Mouse (Mus musculus): ENCODE results near the gene Tpgs1. TPM values are rescaled to one million over a fixed set of nuclear protein-coding genes. Genes with fewer than 3 reads are reported as not detected.

Tpgs1 gene
- total RNA-seq, 2 experiments from 2014 or later = 15.5 to 18.0 TPM

DNA sequence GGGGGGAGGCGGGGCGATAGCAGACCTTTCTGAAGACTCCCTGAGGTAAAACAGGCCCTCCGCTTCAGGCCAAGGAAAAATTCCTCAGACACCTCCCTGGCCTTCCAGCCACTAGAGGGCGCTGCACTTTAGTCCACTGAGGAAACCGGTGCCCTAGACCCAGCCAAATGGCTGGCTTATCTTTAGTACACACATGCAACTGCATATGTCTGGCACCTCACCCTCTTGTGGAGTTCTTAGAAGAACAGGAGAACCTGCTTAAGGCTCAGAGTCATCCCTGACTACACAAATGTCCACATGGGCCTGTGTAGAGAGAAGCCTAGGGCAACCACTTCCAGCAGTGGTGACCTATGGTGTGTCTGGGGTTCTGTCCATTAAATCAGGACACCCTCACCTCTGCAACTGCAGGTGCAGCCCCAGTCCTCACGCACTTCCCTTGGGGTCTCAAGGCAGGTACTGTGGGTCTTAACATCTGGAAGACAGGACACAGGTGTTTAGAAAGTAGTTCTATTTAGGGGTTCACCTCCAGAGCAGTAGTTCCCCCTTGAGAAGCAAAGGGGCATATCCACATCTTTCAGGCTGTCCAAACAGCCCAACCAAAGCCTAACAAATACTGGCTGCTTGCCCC lies 43.4 kb downstream of the Tpgs1 start:
- peak; percentile 72 to 91 for DNase-seq

GRCm38 (mm10) chr10:79713163-79713562 lies 44.0 kb downstream of the Tpgs1 start:
- DNase-seq = no peak

GRCm38 (mm10) chr10:79714996-79715395 lies 45.8 kb downstream of the Tpgs1 start:
- DNase-seq = no peak

- no peak for DNase-seq
Observed at GRCm38 (mm10) chr10:79716254-79716987, 47.3 kb downstream of the Tpgs1 start, which contains the start of gene Hcn2. Gene Hcn2, plus strand, starts transcription at chr10:79716634.

DNA sequence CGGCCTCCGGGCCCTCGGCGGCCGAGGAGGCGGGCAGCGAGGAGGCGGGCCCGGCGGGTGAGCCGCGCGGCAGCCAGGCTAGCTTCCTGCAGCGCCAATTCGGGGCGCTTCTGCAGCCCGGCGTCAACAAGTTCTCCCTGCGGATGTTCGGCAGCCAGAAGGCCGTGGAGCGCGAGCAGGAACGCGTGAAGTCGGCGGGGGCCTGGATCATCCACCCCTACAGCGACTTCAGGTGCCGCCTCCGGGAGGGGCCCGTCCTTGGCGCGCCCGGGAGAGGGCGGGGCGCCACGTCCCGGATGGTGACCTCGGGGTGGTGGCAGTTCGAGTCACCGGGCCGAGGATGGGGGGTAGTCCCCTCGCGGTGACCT lies 47.8 kb downstream of the Tpgs1 start:
- DNase-seq = no peak

- DNase-seq = peak; percentile 58 to 88
Observed at GRCm38 (mm10) chr10:79717640-79718357, 48.6 kb downstream of the Tpgs1 start.

DNA sequence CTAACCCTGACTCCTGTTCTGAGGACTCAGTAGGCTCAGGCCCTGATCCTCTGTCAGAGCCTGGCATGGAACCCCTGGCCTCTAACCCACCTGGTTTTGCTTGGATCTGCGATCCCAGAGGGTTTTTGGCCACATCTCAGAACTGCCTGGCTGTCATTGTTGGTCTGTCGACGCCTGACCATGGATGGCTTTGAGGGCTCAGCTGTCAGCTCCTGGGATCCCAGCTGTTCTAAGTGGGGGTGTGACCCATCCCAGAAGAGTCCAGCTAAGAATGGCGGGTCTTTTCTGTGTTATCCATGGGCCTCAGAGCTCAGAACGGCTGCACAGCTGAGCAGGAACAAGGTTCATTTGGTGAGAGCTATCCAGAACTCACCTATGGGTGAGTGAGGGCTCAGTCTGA lies 51.9 kb downstream of the Tpgs1 start:
- no peak for DNase-seq

GRCm38 (mm10) chr10:79723047-79723446 lies 53.9 kb downstream of the Tpgs1 start:
- DNase-seq = peak in 1 of 2 experiments; percentile 45

DNA sequence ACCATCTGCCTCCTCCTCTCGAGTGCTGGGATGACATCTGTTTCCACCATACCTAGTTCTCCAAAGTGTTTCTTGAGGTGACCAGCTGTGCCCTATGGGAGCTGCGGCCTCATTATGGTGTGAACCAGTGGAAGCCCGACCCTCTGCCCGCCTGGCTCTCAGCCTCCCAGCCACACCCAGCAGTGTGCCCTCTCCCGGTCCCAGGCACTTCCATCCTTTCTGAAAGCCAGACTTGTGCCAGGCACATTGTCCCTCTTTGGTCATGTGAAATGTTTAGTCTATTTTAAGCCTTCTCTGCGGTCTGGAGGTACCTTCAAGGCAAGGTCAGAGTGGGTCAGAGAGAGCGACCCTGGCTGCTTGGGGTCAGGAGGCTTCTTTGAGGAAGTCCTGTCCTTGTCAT lies 54.5 kb downstream of the Tpgs1 start:
- DNase-seq = peak in 1 of 2 experiments; percentile 50

Other genes with a start within 250 kb of the Tpgs1 start
- gene Vmn2r83, start 200.6 kb upstream of the Tpgs1 start, total RNA-seq (2021) = not detected
- 1 to 10 TPM; 4.1 to 4.8 TPM for gene Plpp2, start 135.6 kb upstream of the Tpgs1 start, total RNA-seq (2021)
- 10 to 100 TPM; 14.4 to 19.0 TPM for gene Mier2, start 114.2 kb upstream of the Tpgs1 start, total RNA-seq (2021)
- gene Theg, start 82.0 kb upstream of the Tpgs1 start, total RNA-seq (2021) = not detected
- under 1 TPM in 1 of 2 experiments, not detected in 1; 0.10 TPM for gene C2cd4c, start 55.3 kb upstream of the Tpgs1 start, total RNA-seq (2021)
- 1 to 10 TPM; 1.3 to 1.5 TPM for gene Shc2, start 31.5 kb upstream of the Tpgs1 start, total RNA-seq (2021)
- gene Odf3l2, start 23.6 kb upstream of the Tpgs1 start, total RNA-seq (2021) = not detected
- gene Madcam1, start 4.8 kb upstream of the Tpgs1 start, total RNA-seq (2021) = under 1 TPM in 1 of 2 experiments, not detected in 1; 0.21 TPM
- gene Cdc34, start 12.8 kb downstream of the Tpgs1 start, total RNA-seq (2021) = 100 to 1,000 TPM; 213 to 227 TPM
- 1 to 10 TPM; 7.2 to 7.9 TPM for gene Gzmm, start 19.7 kb downstream of the Tpgs1 start, total RNA-seq (2021)
- gene Bsg, start 35.1 kb downstream of the Tpgs1 start, total RNA-seq (2021) = 1,000 to 10,000 TPM; 1,459 to 1,479 TPM
- 10 to 100 TPM; 14.8 to 15.1 TPM for gene Hcn2, start 47.3 kb downstream of the Tpgs1 start, total RNA-seq (2021)
- gene Polrmt, start 77.2 kb downstream of the Tpgs1 start, total RNA-seq (2021) = 10 to 100 TPM; 46.3 to 49.5 TPM
- not detected for gene Fgf22, start 85.7 kb downstream of the Tpgs1 start, total RNA-seq (2021)
- 10 to 100 TPM; 22.0 to 23.1 TPM for gene Rnf126, start 97.6 kb downstream of the Tpgs1 start, total RNA-seq (2021)
- 1 to 10 TPM; 3.5 to 4.5 TPM for gene Fstl3, start 107.9 kb downstream of the Tpgs1 start, total RNA-seq (2021)
- gene Prss57, start 121.6 kb downstream of the Tpgs1 start, total RNA-seq (2021) = not detected
- 10 to 100 TPM; 44.3 to 45.7 TPM for gene Palm, start 124.2 kb downstream of the Tpgs1 start, total RNA-seq (2021)
- gene Misp, start 151.6 kb downstream of the Tpgs1 start, total RNA-seq (2021) = under 1 TPM; 0.42 to 0.67 TPM
- 10 to 100 TPM; 35.8 to 39.9 TPM for gene Ptbp1, start 185.1 kb downstream of the Tpgs1 start, total RNA-seq (2021)
- gene Prtn3, start 205.1 kb downstream of the Tpgs1 start, total RNA-seq (2021) = not detected
- gene Plppr3, start 205.3 kb downstream of the Tpgs1 start, total RNA-seq (2021) = under 1 TPM; 0.12 to 0.18 TPM
- gene Elane, start 216.9 kb downstream of the Tpgs1 start, total RNA-seq (2021) = not detected
- 100 to 1,000 TPM in 1 of 2 experiments, 10 to 100 TPM in 1; 49.7 to 435 TPM for gene Cfd, start 221.5 kb downstream of the Tpgs1 start, total RNA-seq (2021)
- 10 to 100 TPM; 50.4 to 56.7 TPM for gene Med16, start 239.6 kb downstream of the Tpgs1 start, total RNA-seq (2021)
- gene Gm26602, start 241.5 kb downstream of the Tpgs1 start, total RNA-seq (2021) = not detected
- under 1 TPM; 0.17 to 0.46 TPM for gene Kiss1r, start 247.6 kb downstream of the Tpgs1 start, total RNA-seq (2021)

Data from heart, adult 18-20 months (tissue).